ENCODE assay signal across 8 mouse cellular contexts in genomic region chr5:43217987-43218846, GRCm38 (mm10). TPM values are rescaled to one million over a fixed set of nuclear protein-coding genes. Genes with fewer than 3 reads are reported as not detected.
DNase-seq lines count a peak whose midpoint lies in the region; ATAC-seq and TF ChIP-seq lines count a peak whose summit lies in the region.

No protein-coding gene starts in this region.

- H3K27me3 ChIP-seq in midbrain, embryonic 13.5 days, result no peaks in the 10 kb centered on the region
- no peaks in the 10 kb centered on the region for H3K27me3 ChIP-seq in midbrain, embryonic 10.5 days (ENCODE audit: low read depth, poor library complexity, severe bottlenecking)
- no peaks in the 10 kb centered on the region for H3K27me3 ChIP-seq in intestine, embryonic 16.5 days (replicated peaks; ENCODE audit: control insufficient read depth, insufficient read depth, low read length)
- no peaks in the 10 kb centered on the region for H3K27me3 ChIP-seq in small intestine, adult 2 months (ENCODE audit: control insufficient read depth, insufficient read depth, low read length)

- H3K27ac ChIP-seq in midbrain, embryonic 13.5 days, result peak overlapping the region; percentile 11; the same call in 1 of the 2 replicates
- H3K27ac ChIP-seq in midbrain, embryonic 10.5 days (replicated peaks), result no peak overlapping the region
- no peak overlapping the region for H3K27ac ChIP-seq in intestine, embryonic 16.5 days (ENCODE audit: low read length)
- H3K27ac ChIP-seq in small intestine, adult 2 months (ENCODE audit: insufficient read depth, low read depth, low read length), result peak overlapping the region; percentile 66
- H3K27ac ChIP-seq in layer of hippocampus, adult 2 months, result no peak overlapping the region

- H3K4me2 ChIP-seq in midbrain, embryonic 13.5 days (replicated peaks), result no peak overlapping the region
- H3K4me2 ChIP-seq in intestine, embryonic 16.5 days (ENCODE audit: low read depth, low read length), result no peak overlapping the region

- 0 out of 2 replicates have a peak, but pooled peaks have one; percentile 38 for ATAC-seq in frontal cortex, adult (ENCODE audit: low TSS enrichment)
- ATAC-seq in midbrain, embryonic 13.5 days, result no peak
- ATAC-seq in intestine, embryonic 16.5 days, result peak; percentile 75

- no peak for TF ChIP-seq POLR2A in small intestine, adult 2 months (IDR thresholded peaks at IDR 0.05; ENCODE audit: low read depth, low read length)

- H3K4me3 ChIP-seq in midbrain, embryonic 13.5 days (replicated peaks), result no peak overlapping the region
- no peak overlapping the region for H3K4me3 ChIP-seq in midbrain, embryonic 10.5 days
- H3K4me3 ChIP-seq in intestine, embryonic 16.5 days (ENCODE audit: low read length), result no peak overlapping the region
- H3K4me3 ChIP-seq in small intestine, adult 2 months (ENCODE audit: low read depth, low read length), result no peak overlapping the region
- H3K4me3 ChIP-seq in layer of hippocampus, adult 2 months, result no peak overlapping the region

- H3K9ac ChIP-seq in midbrain, embryonic 13.5 days (replicated peaks), result no peak overlapping the region
- H3K9ac ChIP-seq in intestine, embryonic 16.5 days (ENCODE audit: low read depth, low read length), result no peak overlapping the region

- WGBS in midbrain, embryonic 13.5 days, result 71% methylated on average over 10 of the region's 10 CpGs
- WGBS in midbrain, embryonic 10.5 days, result 79% methylated on average over 10 of the region's 10 CpGs
- WGBS in intestine, embryonic 16.5 days, result 65% methylated on average over 10 of the region's 10 CpGs
- WGBS in small intestine, adult 2 months, result 28% methylated on average over 10 of the region's 10 CpGs

- no peaks in the 10 kb centered on the region for H3K36me3 ChIP-seq in midbrain, embryonic 13.5 days
- no peaks in the 10 kb centered on the region for H3K36me3 ChIP-seq in midbrain, embryonic 10.5 days
- H3K36me3 ChIP-seq in intestine, embryonic 16.5 days (ENCODE audit: control insufficient read depth, insufficient read depth, low read length), result no peaks in the 10 kb centered on the region
- H3K36me3 ChIP-seq in small intestine, adult 2 months (ENCODE audit: control insufficient read depth, insufficient read depth, low read length), result no peaks in the 10 kb centered on the region

- no peaks in the 10 kb centered on the region for H3K4me1 ChIP-seq in midbrain, embryonic 13.5 days (replicated peaks)
- H3K4me1 ChIP-seq in midbrain, embryonic 10.5 days, result no peaks in the 10 kb centered on the region
- H3K4me1 ChIP-seq in intestine, embryonic 16.5 days (ENCODE audit: control insufficient read depth, insufficient read depth, low read length), result no peaks in the 10 kb centered on the region; the same call in 1 of the 2 replicates
- H3K4me1 ChIP-seq in small intestine, adult 2 months (ENCODE audit: control insufficient read depth, insufficient read depth, insufficient read length, low read length), result peaks cover 9% of the 10 kb centered on the region; the same call in 1 of the 2 replicates

- no peak for TF ChIP-seq CTCF in small intestine, adult 2 months (IDR thresholded peaks at IDR 0.05; ENCODE audit: extremely low read depth, insufficient read length, insufficient replicate concordance, low read depth, low read length)
- TF ChIP-seq CTCF in layer of hippocampus, adult 2 months (conservative IDR thresholded peaks at IDR 0.05), result no peak

- H3K9me3 ChIP-seq in midbrain, embryonic 13.5 days, result no peaks in the 10 kb centered on the region
- no peaks in the 10 kb centered on the region for H3K9me3 ChIP-seq in midbrain, embryonic 10.5 days (replicated peaks)
- no peaks in the 10 kb centered on the region for H3K9me3 ChIP-seq in intestine, embryonic 16.5 days (ENCODE audit: control insufficient read depth, low read length)

- DNase-seq in frontal cortex, postnatal 36 days (ENCODE audit: low spot score in 2 of 2), result no peak
- no peak for DNase-seq in midbrain, embryonic 10.5 days (ENCODE audit: low spot score)
- no peak for DNase-seq in layer of hippocampus, postnatal 14 days (ENCODE audit: low spot score in 2 of 2)
- no peak for DNase-seq in layer of hippocampus, adult 2 months (ENCODE audit: low spot score in 2 of 2)

RNA-seq across cellular contexts. Expression of gene Cpeb2, which starts 14.8 kb away (rescaled TPM):
- 10.9 and 12.1 TPM in 2 replicates for polyA plus RNA-seq in midbrain, embryonic 13.5 days (2015; fragmentation: Nextera tagmentation; extraction: Ambion mirVana)
- 2.3 and 2.8 TPM in 2 replicates for polyA plus RNA-seq in midbrain, embryonic 10.5 days (2016; fragmentation: Nextera tagmentation; extraction: Ambion mirVana)
- 1.4 and 2.2 TPM in 2 replicates for polyA plus RNA-seq in intestine, embryonic 16.5 days (2015; fragmentation: Nextera tagmentation; extraction: Ambion mirVana)
- polyA plus RNA-seq in small intestine, adult 2 months (2012; rRNA removed), result 24.5 and 54.3 TPM in 2 replicates
- total RNA-seq in layer of hippocampus, postnatal 14 days (2021), result 10 to 100 TPM; 52.4 to 57.3 TPM
- 10 to 100 TPM; 43.3 to 50.6 TPM for total RNA-seq in layer of hippocampus, adult 2 months (2021)

Comparison
In these comparisons a context has a peak if more than half of its experiments do, and no peak if none do; other contexts are left out.
1. H3K27ac ChIP-seq: peak in midbrain, embryonic 13.5 days (single experiment) and small intestine, adult 2 months (single experiment); none in midbrain, embryonic 10.5 days (single experiment), intestine, embryonic 16.5 days (single experiment) and layer of hippocampus, adult 2 months (single experiment).